Mouse (Mus musculus) megakaryocyte, embryonic 14.5 days (primary cell): ENCODE measurements around the gene Etv6.

ENCODE experiments used
- FLI1 ChIP-seq: IDR thresholded peaks from 2 replicates; pipeline ENCODE4 v1.6.1; 2012; ENCODE audit warnings: low read length, inconsistent platforms, mixed read lengths
- GATA1 ChIP-seq: IDR thresholded peaks from 3 replicates; pipeline ENCODE4 v1.6.1; 2012; ENCODE audit warnings: mixed read lengths, low read length, inconsistent platforms, borderline replicate concordance

DNA sequence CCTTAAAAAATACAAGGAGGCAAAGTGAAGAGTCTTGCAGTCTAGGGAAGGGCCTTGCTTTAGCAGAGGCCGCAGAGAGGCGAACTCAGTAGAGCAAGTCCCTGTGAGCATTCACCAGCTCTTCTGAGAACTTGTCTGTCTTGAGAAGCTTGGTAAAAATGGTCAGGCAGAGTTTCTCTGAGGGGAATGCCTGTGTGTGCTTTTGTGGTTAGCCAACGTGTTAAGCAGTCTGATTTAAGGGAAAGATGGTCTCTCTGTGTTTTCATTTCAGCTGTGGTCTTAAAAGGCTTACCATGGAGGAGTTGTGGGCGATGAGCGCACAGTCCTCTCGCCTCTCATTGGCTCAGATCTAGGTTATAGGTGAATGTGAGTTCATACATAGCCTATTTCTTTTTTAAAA lies 12.5 kb downstream of the Etv6 start:
- TF ChIP-seq GATA1 (no peak), FLI1 (no peak)
